Mouse (Mus musculus) frontal cortex, adult (tissue): ENCODE measurements around the gene Dcaf10.

ENCODE experiments used
- ATAC-seq: cut with Nextera tagmentation; 2 replicates; pipeline ENCODE4 v1.9.2; 2017; ENCODE audit warnings: mild to moderate bottlenecking, moderate library complexity, mixed read lengths; ENCODE audit not compliant: low TSS enrichment

Gene Dcaf10

DNA sequence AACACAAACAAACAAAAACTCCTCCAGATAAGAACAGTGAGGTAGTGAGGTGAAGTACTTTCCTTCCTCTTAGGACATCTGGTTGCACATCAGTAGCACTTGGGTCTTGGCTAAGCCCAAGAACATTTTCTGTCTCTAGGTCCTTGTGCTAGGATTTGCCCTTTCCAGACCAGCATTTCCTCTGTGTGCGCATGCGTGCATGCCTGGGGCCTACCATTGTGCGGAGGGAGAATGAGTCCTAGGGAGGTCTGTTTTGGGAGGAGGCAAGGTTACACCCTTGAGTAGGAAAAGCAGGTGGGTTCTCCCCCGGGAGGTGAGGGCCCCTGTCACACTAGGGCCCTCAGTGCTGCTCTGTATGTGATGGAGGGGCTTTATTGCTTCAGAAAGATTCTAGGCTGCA lies 77.2 kb downstream of the Dcaf10 start:
- ATAC-seq = no peak

DNA sequence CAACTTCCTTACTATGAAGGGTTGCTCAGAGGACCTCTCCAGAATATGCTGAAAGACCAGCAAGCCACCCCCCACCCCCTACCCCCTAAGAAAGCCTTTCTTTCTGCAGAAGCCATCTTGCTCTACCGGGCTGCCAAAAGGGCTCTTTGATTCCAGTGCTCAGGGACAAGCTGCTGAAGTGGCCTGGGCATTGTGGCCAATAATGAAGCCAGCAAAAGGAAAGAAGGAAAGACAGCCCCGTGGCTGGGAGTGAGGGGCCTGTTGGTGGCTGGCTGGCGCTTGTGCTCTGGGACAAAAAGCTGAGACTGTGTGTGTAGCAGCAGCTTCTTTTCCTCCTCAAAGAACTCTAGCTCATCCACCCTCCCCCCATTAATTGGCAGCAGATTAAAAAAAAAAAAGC lies 78.8 kb downstream of the Dcaf10 start:
- no peak for ATAC-seq

DNA sequence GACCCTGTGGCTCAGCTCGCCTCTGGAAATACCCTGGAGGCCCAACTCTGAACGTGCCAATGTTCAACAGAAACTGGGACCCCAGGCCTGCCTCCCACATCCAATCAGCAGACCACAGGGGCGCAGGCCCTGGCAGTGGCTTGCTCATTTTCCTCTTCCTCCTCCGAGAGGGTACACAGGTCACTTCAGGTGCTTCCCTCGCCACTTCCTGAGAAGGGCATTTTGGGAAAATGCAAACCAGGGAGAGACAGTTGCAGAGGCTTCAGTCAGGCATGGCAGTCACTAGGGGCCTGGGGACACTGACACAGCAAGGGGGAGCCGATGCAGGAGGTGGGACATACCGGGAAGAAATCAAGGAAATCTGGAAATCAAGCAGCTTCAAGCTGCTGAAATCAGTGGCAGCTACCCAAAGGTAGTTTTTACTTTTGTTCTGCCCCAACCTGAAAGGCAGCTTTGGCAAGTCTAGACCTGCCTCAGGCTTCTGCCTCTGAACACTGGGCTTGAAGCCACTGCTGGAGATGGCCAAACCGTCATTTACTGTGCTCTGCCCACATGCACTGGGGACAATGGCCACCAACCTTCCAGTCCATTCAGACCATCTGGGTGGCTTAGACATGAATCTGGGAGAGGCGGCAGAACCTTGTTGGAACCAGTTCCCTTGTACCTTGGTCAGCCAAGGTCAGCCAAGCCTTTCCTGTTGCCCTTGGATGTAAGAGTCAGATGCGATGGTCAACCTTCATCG lies 79.8 kb downstream of the Dcaf10 start:
- ATAC-seq = no peak

DNA sequence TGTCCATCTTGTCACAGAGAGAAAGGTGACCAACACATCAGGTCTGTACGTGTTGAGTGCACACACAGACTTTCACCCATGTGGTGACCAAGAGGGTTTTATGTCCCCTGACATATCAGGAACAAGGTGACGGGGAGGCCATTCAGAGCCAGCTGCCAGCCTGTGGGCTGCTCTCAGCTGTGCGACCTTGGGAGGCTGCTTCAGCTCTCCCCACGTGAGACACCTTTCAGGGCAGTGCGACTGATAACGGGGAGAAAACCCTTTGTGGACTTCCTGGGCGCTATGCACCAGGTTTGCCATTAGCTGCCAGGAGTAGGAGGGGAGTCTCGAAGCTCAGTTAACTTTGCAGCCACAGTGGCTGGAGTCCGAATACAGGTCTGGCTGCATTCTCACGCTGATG lies 80.7 kb downstream of the Dcaf10 start:
- no peak for ATAC-seq

DNA sequence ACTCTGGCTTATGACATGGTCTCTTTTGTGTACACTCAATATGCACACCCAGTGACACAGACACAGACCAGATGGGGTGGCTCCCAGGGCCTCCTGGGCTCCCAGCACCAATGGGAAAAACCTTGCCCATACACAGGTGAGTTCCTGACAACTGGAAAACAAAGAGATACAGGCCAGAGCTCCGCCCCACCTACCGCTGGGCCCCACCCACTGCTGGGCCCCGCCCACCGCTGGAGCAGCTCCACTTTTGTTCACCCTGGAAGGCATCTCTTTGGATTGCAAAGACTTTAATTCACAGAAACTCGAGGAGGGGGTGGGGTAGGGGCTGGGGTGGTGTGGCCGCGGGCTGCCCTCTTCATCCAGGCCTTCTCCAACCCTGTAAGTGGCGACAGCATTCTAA lies 81.5 kb downstream of the Dcaf10 start:
- no peak for ATAC-seq

DNA sequence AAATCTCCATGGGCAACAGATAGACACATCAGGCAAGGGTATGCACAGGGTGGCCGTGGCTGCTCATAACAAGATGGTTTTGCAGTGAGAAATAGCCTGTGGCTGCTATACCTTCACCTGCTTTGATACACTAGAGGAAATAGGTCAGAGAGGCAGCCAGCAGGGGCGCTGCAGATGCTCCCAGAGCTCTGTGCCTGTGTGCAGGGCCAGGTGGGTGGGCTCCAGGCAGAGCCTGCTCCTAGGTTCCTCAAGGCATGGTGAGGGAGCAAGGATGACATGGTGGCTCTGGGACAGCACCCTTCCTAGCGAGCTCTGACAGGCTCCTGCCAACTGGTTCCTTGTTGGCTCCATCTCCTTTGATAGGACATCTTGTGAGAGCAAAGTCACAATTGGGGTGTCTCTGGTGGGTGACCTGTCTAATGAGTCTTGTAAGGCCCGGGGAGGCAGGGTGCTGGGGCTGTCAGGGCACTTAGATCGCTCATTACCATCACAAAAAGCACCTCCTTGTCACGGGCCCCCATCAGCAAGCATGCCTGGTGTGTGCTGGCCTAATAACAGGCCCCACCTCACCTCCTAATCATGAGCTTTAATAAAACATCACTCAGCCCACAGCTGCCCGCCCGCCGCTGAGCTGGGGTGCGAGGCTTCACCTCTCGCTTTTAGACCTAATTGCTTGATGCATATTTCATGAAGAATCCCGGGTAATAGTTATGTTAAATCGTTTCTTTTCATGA lies 85.0 kb downstream of the Dcaf10 start:
- ATAC-seq = no peak
